Mouse (Mus musculus) MEL-GATA-1-ER (cell line): ENCODE measurements around the gene Lnx2.

ENCODE experiments used
- DNase-seq: peaks from one replicate; pipeline ENCODE4 v3.0.0-alpha.2; 2012; ENCODE audit warnings: low read depth; ENCODE audit errors: extremely low read depth

Lnx2 gene

DNA sequence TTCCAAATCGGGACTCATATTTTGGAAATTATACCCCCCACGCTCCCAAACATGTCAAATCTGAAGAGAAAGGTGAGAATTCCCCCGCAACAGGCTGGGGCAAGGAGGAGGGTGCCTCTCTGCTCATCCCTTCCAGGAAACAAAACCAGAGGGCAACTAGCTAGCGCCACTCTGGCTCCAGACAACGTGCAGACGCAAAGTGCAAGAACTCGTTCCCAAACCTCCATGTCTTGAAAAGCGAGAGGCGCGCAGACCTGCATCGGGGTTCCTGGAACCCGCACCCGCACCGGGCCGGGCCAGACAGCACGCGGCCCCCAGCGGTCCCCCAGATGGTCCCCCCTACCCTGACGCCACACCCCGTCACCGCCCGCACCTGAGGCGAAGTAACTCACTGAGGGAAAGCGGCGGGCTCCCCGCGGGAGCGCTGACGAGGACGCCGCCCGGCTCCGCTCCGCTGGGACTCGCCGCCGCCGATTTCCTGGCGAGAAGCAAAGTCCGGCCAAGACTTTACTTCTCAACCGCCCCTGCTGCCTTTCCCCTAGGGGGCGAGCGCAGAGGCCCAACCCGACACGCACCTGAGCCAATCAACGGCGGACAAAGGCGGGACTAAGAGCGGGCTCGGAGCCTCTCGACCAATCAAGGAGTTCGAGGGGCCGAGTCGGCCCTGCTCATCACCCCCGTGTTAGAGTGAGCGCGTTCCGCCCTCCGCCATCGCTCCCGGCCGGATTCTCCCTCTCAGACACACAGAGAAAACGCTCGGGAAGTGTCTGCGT, at the start of gene Lnx2:
TSS of gene Lnx2 (minus strand) at position 561 of the 773 bp plus-strand sequence.
- peak; percentile 94 for DNase-seq

DNA sequence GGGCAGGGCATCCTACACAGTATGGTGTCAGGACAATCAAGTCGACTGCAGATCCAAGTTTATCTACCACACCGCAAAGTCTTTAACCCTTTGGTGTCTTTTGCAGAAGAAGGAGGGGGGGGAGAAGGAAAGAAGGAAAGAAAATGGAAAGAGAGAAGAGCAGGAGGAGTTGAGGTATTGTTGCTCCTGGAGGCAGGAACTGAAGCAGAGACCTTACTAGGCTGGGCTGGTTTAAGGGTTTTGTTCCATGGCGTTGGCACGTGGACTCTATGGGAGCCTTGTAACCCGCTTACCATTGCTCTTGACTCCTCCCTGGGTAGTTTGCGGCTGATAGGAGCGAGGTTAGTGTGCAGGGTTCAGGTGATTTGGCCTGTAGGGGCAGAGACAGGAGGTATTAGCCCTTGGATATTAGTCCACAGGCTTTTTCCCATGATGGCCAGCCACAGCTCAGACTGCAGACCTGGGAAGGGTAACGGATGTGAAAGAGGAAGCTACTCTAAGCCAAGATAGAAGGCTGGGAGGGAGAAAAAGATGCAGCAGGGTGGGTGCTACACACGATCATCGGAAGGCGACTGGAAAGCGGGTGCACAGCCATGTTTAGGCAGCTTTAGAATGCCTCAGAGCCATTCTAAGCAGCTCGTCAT, 49.3 kb upstream of the Lnx2 start:
- DNase-seq = peak; percentile 48

DNA sequence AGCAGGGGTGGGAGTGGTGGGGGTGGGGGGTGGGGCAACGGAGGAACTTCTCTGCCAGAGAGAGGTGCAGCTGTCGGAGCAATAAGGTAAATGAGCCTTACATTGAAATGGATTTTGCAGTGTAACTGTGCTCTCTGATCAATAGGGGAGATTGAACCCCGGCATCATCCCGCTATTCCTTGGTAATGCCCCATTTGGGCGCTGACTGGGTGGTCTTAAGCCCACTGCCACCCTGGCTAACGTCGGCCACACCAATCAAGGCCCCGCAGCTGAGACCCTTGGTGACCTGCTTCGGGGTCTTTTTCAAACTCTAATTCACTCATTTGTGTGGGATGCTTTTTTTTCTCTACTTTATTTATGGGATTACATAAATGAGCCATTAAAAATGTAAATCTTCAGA, 48.4 kb upstream of the Lnx2 start:
- DNase-seq = no peak

DNA sequence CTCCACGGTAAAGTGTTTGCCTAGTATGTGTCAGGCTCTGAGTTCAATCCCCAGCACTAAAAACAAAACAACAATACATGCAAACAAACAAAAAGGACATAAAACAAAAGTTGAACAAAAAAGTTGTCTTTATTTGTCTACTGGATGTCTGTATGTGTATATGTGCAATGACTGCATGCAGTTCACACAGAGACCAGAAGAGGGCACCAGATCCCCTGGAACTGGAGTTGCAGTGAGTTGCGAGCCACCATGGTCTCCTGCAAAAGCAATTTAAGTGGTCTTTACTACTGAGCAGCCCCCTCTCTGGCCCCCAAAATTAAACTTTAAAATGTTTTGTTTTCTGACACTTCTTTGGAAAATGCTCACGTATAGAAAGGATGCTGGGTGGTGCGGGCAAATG, 44.8 kb upstream of the Lnx2 start:
- DNase-seq = no peak

DNA sequence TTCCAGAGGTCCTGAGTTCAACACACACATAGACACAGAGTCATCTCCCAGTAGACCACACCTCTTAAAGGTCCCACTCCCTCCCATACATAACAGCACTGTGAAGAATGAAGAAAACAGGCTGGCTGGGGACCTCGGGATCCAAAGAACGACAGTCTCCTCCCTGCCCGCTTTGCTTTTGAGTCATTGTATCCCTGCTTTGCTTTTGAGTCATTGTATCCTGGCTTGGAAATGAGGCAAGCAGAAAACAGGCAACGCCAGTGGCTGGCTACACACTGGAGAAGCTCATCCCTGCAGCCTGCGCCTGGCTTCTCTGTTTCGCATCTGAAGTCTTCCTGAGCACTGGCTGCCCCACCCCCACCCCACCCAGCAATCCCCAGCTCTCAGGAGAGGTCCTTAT, 40.6 kb upstream of the Lnx2 start:
- DNase-seq = no peak

DNA sequence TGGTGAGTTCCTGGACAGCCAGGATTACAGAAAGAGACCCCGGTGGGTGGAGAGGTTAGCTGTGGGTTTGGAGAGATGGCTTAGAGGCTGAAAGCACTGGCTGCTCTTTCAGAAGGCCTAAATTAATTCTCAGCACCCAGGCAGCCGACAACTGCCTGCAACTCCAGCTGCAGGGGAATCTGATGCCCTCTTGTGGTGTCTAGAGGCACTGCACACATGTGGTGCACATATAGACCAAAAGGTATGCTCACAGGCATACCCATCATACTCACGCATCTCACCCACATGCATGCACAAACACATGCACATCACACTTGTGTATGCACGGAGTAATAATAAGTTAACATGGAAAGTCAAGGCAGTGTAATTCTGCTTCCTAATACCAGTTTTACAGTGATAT, 39.2 kb upstream of the Lnx2 start:
- DNase-seq = no peak

DNA sequence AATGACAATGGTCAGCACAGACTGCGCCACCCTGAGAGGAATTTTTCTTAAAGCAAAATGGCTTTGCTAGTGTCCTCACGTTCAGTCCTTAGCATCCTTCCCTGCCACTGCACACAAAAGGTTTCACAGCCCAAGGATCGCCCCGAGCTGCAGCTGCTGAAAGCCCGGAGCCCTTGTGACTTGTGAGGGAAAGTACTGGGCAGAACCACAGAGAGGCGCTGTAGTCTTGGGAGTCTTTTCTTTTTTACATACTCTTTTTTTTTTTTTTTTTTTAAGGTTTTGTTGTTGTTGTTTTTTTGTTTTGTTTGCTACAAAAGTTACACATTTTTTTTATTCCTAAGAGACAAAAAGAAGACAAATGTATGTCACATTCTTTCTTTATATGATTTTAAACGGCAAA, 38.4 kb upstream of the Lnx2 start:
- DNase-seq = no peak

DNA sequence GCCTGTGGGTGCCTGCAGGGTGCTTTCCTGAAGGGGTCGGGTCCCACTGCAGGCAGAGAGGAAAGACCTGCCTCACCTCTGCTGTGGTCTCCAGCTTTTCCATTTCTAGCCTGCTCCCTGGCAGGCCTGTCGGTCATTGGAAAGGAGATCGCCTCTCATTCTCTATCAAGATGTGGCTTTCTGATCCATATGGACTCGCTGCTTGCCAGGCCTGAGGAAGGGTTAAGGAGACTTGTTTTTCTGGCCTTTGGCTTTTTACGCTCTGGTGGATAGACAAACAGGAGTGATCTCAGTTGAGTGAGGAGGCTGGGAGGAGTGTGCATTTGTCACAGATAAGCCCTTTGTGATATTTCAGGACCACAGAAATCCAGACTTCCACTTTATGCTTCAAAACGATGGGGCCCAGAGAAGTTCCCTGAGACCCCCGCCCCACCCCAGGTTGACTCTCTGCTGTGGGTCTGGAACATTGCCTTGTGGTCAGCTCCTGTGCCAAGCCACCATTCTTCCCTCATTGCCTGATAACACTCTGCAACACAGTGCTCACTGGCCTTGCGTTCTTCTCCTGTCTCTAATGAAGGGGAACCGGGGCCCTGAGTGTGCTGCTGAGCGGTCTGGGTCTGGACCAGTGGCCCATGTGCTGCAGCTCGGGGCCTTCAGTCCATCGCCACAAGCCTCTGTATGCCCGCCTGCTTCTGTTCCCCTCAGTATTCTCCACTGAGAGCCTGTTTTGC, 32.6 kb upstream of the Lnx2 start:
- DNase-seq = no peak

DNA sequence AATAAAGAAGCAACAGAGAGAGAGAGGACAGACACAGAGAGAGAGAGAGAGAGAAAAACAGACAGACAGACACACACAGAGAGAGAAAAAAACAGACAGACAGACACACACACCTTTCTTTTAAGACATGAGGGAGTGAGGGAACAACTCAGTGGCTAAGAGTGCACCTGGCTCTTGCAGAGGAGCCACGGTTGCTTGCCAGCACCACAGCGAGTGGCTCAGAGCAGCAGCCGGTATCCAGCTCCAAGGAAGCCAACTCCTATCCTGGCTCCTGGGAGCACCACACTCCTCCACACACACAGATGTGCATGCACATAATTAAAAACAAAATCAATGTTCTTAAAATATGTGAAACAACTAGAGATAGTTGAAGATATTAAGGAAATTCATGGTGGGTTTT, 30.9 kb upstream of the Lnx2 start:
- no peak for DNase-seq

DNA sequence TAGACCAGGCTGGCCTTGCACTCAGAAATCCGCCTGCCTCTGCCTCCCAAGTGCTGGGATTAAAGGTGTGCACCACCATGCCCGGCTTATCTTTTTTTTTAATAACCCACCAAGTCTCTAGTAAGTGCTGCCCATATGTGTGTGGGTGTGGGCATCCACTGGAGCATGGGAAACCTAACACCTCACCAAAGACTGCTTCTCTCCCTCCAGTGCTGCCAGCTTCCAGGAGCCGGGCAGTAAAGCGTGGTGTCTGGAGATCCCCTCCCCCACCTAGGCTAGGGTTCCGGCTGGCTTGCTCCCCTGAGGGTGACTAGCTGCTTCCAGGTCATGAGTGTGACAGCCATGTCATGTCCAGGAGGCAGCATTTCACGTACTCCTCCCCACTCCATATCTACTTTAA, 25.9 kb upstream of the Lnx2 start:
- no peak for DNase-seq

DNA sequence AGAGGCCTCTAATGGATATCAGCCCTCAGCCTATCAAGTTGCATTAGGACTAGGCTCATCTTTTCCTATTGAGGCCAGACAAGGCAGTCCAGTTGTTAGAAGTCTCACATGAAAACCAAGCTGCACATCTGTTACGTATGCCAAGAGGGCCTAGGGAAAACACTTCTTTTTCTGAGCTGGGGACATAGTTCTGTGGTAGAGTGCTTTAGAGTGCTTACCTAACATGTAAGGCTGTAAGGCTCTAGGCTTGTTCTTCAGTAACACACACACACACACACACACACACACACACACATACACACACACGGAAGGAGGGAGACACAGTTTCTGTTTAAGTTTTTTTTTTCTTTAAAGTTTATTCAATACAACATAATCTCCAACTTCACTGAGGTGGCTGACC, 23.8 kb upstream of the Lnx2 start:
- DNase-seq = no peak

DNA sequence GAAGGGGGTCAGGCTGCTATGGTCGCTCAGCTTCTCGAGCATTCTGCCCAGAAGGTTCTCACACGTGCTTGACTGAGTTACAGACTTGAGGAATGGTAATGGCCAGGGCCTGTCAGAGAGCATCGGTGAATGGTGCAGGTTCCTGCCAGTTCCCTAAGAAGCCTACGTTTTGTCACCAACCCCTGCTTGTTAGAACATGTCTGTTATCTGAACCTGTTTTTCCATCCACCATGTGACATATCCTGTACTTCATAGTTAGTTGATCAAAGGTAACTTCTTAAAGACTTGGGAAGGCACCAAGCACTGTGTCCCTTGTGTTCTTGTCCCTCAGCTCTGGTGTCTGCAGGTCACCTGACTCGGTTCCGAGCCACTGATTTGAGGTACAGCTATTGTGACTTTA, 22.3 kb upstream of the Lnx2 start:
- no peak for DNase-seq

DNA sequence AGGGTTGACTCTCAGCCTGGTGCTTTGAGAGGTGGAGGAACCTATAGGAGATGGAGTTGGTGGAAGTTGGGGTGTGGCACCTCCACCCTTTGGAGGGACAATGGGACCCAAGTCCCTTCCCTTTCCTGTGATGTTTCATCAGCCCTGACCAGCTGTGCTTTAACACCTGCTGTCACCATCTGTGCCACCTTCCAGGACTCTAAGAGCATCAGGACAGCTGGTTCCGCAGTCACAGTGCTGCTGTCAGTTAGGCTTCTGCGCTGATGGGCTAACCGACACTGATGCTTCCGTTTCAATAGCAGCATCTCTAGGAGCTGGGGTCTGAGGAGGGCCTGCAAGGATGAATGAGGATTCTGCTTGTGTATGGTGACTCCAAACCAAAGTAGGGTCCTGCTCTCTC, 20.2 kb upstream of the Lnx2 start:
- DNase-seq = no peak

DNA sequence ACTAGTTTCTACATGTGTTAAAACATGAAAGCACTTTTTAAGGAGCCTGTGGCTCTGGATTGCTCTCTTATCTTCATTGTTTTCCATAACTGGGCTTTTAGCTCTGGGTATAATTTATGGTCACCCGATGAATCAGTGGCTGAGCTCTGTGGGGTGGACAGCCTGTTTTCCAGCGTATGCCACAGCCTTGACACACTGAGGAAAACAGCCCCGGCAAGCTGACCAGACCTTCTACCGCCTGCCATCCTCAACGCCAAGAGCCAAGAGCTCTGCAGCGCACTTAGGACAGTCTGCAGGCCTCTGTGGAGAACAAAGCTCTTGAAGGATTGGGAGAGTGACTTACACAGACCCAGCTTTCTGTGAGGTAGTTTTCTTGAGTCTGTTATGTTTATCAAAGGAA, 17.9 kb upstream of the Lnx2 start:
- no peak for DNase-seq

DNA sequence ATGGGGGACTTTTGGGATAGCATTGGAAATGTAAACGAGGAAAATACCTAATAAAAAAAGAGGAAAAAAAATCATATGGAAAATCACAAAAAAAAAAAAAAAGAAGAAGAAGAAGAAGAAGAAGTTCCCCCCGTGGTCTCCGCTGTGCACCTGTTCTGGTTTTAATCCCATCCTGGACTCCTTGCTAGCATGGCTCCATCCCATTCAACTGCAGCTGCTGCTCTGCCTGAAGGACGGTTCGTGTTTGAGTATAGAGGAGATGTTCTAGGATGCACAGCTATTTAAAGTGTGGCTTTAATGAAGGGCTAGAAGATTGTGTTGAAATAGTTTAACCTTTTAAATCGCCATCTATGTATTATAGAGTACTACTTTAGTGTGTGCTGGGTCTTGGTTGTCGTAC, 16.1 kb upstream of the Lnx2 start:
- DNase-seq = no peak

DNA sequence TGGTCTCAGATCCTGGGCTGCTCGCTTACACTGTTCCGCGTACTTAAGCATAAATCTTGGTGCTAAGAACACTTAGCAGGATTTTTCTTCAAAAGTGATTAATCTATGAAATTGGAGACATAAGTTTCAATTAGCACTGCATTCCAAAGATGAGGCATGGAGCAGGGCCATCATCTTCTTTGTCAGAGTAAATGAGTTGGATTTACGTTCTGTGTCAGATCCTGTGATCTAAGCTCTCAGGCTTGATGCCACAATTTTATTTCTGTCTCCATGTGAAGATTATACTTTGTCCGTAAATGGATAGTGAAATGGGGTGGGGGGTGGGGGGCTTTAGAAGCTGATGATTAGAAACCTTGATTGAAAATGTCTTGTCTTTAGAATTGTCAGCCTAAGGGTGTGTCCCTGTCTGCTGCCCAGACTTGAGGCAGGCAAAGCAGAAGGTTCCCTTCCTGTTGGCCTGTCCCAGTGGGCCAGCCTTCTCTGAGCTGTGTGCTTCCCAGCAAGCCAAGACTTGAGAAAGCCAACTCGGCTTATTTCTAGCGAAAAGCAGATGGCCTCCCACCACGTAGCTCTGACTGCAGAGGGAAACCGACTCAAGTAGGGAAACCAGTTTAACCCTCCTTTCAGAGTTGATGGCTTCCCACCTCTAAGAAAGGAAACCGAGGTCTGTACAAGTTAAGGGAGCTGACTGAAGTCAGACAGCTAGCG, 14.0 kb upstream of the Lnx2 start:
- DNase-seq = no peak

DNA sequence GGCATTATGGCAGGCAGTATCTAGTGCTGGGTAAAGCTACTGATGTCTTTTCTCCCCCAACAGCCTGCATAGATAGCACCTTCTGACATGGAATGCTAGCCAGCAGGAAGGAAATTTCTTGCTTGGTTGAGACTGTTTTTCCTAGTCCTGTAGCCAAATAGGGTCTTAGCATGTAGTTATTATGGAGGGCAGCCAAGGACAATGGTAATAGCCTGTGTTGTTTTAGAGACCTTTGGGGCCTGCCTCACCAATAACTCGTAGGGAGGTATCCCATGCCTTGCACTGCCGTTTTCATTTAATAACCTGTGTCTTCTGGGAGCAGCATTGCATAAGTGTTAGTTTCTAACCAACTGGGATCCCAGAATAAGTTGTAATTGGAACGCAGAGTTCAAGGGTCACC, 13.4 kb upstream of the Lnx2 start:
- DNase-seq = no peak

DNA sequence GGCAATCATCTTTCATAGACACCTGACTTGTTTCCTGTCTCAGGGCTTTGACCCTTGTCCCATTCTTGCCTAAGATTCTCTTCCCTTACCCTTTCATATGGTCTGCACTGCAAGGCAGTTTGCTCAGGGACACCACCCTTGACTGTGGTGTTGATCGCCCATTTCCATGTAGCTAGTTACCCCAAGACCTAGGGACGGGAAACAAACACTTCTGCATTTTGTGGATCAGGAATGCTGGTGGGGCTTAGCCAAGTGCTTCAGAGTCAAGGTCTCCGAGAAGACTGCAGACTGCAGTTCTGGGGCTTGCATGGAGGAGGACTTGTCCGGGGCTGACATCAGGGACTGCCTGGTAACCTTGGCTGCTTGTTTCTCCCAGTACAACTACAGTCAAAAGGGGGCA, 10.4 kb upstream of the Lnx2 start:
- no peak for DNase-seq

DNA sequence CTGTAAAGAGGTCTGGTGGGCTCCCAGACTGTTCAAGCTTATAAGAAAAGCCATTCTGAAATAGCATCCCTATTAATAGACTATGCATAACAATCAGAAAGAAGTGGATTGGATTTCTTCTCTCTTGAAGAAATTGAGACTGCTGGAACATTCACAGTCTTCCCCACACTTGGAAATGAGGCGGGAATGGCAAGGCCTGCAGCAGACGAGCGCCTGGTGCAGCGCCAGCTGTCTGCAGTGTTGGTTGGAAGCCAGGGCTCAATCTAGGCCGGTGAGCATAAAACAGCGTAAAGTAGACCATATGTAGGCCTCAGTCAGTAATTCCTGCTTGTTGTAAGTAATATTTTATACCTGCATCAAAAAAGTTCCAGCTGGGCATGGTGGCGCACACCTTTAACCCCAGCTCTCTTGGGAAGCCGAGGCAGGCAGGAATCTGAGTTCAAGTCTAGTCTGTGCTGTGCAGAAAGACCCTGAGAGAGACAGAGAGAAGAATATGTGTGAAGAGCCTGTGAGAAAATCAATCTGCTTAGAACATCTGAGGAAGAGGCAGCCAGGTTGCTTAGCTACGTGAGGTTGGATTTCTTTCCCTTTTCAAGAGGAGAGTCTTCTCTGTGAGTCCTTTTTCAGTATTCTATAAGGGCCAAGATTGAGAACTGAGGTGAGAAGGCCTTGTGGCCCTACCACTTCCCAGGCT, 9.0 kb upstream of the Lnx2 start:
- DNase-seq = no peak

DNA sequence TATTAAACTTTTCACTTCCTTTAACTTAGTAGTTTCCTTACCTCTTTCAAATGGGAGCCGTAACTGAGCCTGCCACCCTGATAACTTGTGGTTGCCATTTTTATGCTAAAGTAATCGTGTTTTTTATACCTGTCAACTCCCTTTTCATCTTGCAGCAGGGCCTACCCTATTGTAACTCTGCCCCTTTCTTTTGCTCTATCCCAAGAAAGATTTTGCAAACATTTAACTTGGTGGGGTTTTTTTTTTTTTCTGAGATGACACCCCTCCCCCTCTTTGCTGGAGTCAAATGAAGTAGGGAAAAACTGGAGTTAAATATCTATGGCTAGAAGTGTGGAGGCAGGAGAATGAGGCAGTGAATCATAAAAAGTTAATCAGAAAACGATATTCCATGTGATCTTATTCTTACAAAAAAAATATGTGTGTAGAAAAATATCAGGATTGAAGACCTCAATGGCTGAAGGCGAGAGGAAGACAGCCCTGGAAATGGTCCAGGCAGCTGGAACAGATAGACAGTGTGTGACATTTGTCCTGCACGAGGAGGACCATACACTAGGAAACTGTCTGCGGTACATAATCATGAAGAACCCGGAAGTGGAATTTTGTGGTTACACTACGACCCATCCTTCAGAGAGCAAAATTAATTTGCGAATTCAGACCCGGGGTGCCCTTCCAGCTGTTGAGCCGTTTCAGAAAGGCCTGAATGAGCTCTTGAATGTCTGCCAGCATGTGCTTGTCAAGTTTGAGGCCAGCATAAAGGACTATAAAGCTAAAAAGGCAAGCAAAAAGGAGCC, 1.9 kb upstream of the Lnx2 start:
- peak; percentile 38 for DNase-seq
